Comparison of ENCODE assay signal across 15 mouse cellular contexts in the genomic region with DNA sequence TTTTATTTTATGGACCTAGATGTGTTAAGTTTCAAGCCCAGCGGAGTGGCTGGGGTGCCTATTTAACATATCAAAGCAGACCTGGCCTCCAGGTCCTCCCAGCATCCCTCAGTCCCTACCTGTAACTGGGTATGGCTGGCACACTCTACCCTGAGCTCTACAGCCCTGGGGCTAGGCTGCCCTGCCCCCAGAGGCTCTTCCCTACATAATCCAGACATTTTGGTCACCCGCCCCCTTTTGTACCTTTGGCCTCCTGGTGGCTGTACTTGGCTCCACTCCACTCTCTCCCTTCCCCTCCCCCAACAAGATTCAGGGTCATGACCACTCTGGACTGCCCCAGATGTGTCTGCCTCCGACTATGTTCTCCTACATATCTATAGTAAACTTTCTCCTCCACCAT. TPM values are rescaled to one million over a fixed set of nuclear protein-coding genes. Genes with fewer than 3 reads are reported as not detected.
DNase-seq lines count a peak whose midpoint lies in the region; ATAC-seq lines count a peak whose summit lies in the region.
"Had no signal": no experiment of that assay in that cellular context is flagged by ENCODE, and none has a peak within 500 bp of the region (broad histone marks: within the 10 kb centered on the region; RNA-seq: fewer than 3 reads in every experiment).

No protein-coding gene starts in this region.

- no peak overlapping the region for H3K9ac ChIP-seq in kidney, embryonic 16.5 days (replicated peaks; ENCODE audit: low read length)
- no peak overlapping the region for H3K9ac ChIP-seq in embryonic facial prominence, embryonic 13.5 days
- H3K9ac ChIP-seq in midbrain, embryonic 13.5 days (replicated peaks) = no peak overlapping the region
- H3K9ac ChIP-seq: hindbrain, embryonic 14.5 days had no signal

- H3K36me3 ChIP-seq in kidney, embryonic 16.5 days (ENCODE audit: insufficient read depth, low read length) = no peaks in the 10 kb centered on the region
- no peaks in the 10 kb centered on the region for H3K36me3 ChIP-seq in embryonic facial prominence, embryonic 13.5 days
- no peaks in the 10 kb centered on the region for H3K36me3 ChIP-seq in midbrain, embryonic 13.5 days

- 36% methylated on average over 3 of the region's 3 CpGs for WGBS in kidney, embryonic 16.5 days
- WGBS in embryonic facial prominence, embryonic 13.5 days = 40% methylated on average over 3 of the region's 3 CpGs
- WGBS in midbrain, embryonic 13.5 days = 44% methylated on average over 3 of the region's 3 CpGs

- peak; percentile 55; the same call in 1 of the 2 replicates for ATAC-seq in kidney, embryonic 16.5 days (ENCODE audit: low FRiP score, low TSS enrichment)
- no peak for ATAC-seq in embryonic facial prominence, embryonic 13.5 days (ENCODE audit: insufficient number of reproducible peaks, insufficient read depth, low FRiP score, low TSS enrichment, low read depth)
- no peak for ATAC-seq in midbrain, embryonic 13.5 days
- ATAC-seq: forebrain, embryonic 16.5 days; Patski had no signal

- H3K9me3 ChIP-seq in kidney, embryonic 16.5 days (ENCODE audit: low read length) = no peaks in the 10 kb centered on the region
- no peaks in the 10 kb centered on the region for H3K9me3 ChIP-seq in embryonic facial prominence, embryonic 13.5 days
- no peaks in the 10 kb centered on the region for H3K9me3 ChIP-seq in midbrain, embryonic 13.5 days

- peaks cover 30% of the 10 kb centered on the region for H3K4me1 ChIP-seq in kidney, embryonic 16.5 days (ENCODE audit: insufficient read depth, low read length)
- H3K4me1 ChIP-seq in embryonic facial prominence, embryonic 13.5 days = peaks cover 23% of the 10 kb centered on the region
- peaks cover 14% of the 10 kb centered on the region for H3K4me1 ChIP-seq in midbrain, embryonic 13.5 days (replicated peaks)

- H3K4me3 ChIP-seq in kidney, embryonic 16.5 days (ENCODE audit: low read length) = no peak overlapping the region
- H3K4me3 ChIP-seq in embryonic facial prominence, embryonic 13.5 days = no peak overlapping the region
- H3K4me3 ChIP-seq in midbrain, embryonic 13.5 days (replicated peaks) = no peak overlapping the region
- H3K4me3 ChIP-seq: gastrocnemius, adult 2 months had no signal

- no peak overlapping the region for H3K27ac ChIP-seq in kidney, embryonic 16.5 days (ENCODE audit: low read length)
- H3K27ac ChIP-seq in embryonic facial prominence, embryonic 13.5 days = no peak overlapping the region
- H3K27ac ChIP-seq in midbrain, embryonic 13.5 days = no peak overlapping the region
- H3K27ac ChIP-seq: gastrocnemius, adult 2 months; hindbrain, embryonic 14.5 days had no signal

- no peak for DNase-seq in kidney, adult 18-20 months
- peak; percentile 82 for DNase-seq in ZHBTc4 (ENCODE audit: low read depth, low spot score)
- DNase-seq in retina, embryonic 14.5 days (ENCODE audit: low spot score) = peak; percentile 39
- no peak for DNase-seq in adrenal gland, postnatal 25 days
- DNase-seq: adrenal gland, adult 8-10 months; gastrocnemius, adult 2 months; kidney, adult 9 months; lung, adult 18-20 months; thymus, adult 2 months had no signal

- H3K27me3 ChIP-seq in kidney, embryonic 16.5 days (ENCODE audit: insufficient read depth, low read length) = peaks cover 9% of the 10 kb centered on the region; the same call in 1 of the 2 replicates
- peaks cover 20% of the 10 kb centered on the region for H3K27me3 ChIP-seq in embryonic facial prominence, embryonic 13.5 days
- H3K27me3 ChIP-seq in midbrain, embryonic 13.5 days = peaks cover 44% of the 10 kb centered on the region
- H3K27me3 ChIP-seq: Patski had no signal

- no peak overlapping the region for H3K4me2 ChIP-seq in kidney, embryonic 16.5 days (replicated peaks; ENCODE audit: low read depth, low read length)
- H3K4me2 ChIP-seq in embryonic facial prominence, embryonic 13.5 days = peak overlapping the region; percentile 27
- no peak overlapping the region for H3K4me2 ChIP-seq in midbrain, embryonic 13.5 days (replicated peaks)
- H3K4me2 ChIP-seq: hindbrain, embryonic 14.5 days had no signal

RNA-seq across cellular contexts. Expression of a gene that starts 2.0 kb away (rescaled TPM):
- 0.89 and 1.0 TPM in 2 replicates for polyA plus RNA-seq in kidney, embryonic 16.5 days (2015; fragmentation: Nextera tagmentation; extraction: Ambion mirVana)
- polyA plus RNA-seq in embryonic facial prominence, embryonic 13.5 days (2015; fragmentation: Nextera tagmentation; extraction: Ambion mirVana) = 2.2 and 2.7 TPM in 2 replicates
- 0.48 and 0.59 TPM in 2 replicates for polyA plus RNA-seq in midbrain, embryonic 13.5 days (2015; fragmentation: Nextera tagmentation; extraction: Ambion mirVana)
- total RNA-seq in adrenal gland, postnatal 25 days (2021) = 2.8 and 3.9 TPM in 2 replicates

RNA-seq across cellular contexts. Expression of a gene that starts 18.4 kb away (rescaled TPM):
- 218 and 234 TPM in 2 replicates for polyA plus RNA-seq in kidney, embryonic 16.5 days (2015; fragmentation: Nextera tagmentation; extraction: Ambion mirVana)
- polyA plus RNA-seq in embryonic facial prominence, embryonic 13.5 days (2015; fragmentation: Nextera tagmentation; extraction: Ambion mirVana) = 365 and 390 TPM in 2 replicates
- polyA plus RNA-seq in midbrain, embryonic 13.5 days (2015; fragmentation: Nextera tagmentation; extraction: Ambion mirVana) = 186 and 197 TPM in 2 replicates
- total RNA-seq in adrenal gland, postnatal 25 days (2021) = 80.0 and 81.6 TPM in 2 replicates

Comparison
In these comparisons a context has a peak if more than half of its experiments do, and no peak if none do; other contexts are left out.
1. DNase-seq: peak in ZHBTc4 (single experiment) and retina, embryonic 14.5 days (single experiment); none in kidney, adult 18-20 months (single experiment) and adrenal gland, postnatal 25 days (single experiment).